Mouse (Mus musculus): ENCODE measurements around the gene Akap8. TPM values are rescaled to one million over a fixed set of nuclear protein-coding genes. Genes with fewer than 3 reads are reported as not detected.

The Akap8 gene
- polyA plus RNA-seq, 1 experiment from 2014 or later, result 114 TPM

DNA sequence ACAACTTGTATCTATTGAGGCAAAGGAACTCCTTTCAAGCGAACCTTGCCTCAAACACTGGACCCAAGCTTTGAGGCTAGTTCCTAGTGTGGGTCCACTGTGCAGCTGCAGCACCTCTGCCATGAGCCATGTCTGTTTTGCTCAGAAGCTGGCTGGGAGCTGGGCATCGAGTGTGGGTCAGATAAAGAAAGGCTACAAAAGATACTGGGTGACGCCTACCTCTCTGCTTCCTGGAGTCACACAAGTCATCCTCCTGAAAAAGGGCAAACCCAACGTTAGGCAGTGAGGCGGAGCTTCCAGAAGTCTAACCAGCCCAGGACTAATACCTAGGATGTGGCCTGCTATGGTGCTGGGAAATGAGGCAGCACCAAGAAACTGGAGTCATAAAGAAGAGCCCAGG lies 7.1 kb downstream of the Akap8 start:
- Histone ChIP-seq H3K36me3 (replicated peaks) (peaks cover 84% of the 10 kb centered on the region), H3K4me1 (peaks cover 10% of the 10 kb centered on the region), H3K27ac (no peak overlapping the region), H3K4me3 (no peak overlapping the region), H3K27me3 (replicated peaks) (no peaks in the 10 kb centered on the region), H3K4me2 (no peak overlapping the region), H3K9me3 (no peaks in the 10 kb centered on the region), H3K9ac (no peak overlapping the region)
- ATAC-seq (replicated peaks), result no peak
- WGBS, result 86% methylated on average over 5 of the region's 5 CpGs

DNA sequence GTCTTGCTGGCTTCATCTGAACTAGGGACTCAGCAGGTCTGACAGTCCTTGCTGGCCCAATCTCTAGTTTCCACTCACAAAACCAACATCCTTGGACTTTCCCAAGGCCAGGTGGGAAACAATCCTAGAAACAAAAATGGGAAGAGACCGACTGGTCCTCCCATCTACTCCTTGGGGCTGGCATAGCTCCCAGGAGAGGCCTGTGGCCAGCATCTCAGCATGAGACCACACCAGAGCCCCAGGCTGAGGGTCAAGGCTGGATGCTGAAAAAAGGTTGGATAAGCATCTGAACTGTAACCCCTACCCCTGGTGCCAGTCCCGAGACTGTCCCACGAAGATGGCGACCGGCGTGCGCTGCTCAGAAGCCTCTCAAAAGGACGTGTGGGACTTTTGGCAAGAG lies 8.2 kb downstream of the Akap8 start:
- no peaks in the 10 kb centered on the region for H3K9me3 ChIP-seq
- H3K4me1 ChIP-seq, result no peaks in the 10 kb centered on the region
- ATAC-seq (replicated peaks), result no peak
- H3K4me3 ChIP-seq, result no peak overlapping the region
- H3K27ac ChIP-seq, result no peak overlapping the region
- peaks cover 93% of the 10 kb centered on the region for H3K36me3 ChIP-seq (replicated peaks)
- no peak overlapping the region for H3K4me2 ChIP-seq
- H3K9ac ChIP-seq, result no peak overlapping the region
- no peaks in the 10 kb centered on the region for H3K27me3 ChIP-seq (replicated peaks)
- 94% methylated on average over 8 of the region's 8 CpGs for WGBS

DNA sequence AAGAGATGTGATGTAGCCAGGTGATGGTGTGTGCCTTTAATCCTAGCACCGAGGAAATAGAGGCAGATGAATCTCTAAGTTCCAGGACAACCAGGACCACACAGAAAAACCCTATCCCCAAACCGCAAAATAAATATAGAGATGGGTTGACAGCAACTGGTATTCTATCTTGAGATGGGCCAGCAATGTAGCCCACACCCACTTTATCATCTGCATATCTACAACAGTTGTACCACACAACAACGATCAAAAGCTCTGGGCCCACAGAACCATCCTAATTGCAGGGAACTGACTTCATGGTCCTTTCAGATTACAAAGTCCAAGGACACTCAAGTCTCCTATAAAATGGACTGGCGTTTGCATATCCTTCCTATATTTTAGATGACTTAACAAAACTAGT lies 13.1 kb downstream of the Akap8 start:
- ATAC-seq (replicated peaks), result no peak
- Histone ChIP-seq H3K4me2 (no peak overlapping the region), H3K4me3 (no peak overlapping the region), H3K27ac (no peak overlapping the region), H3K9me3 (no peaks in the 10 kb centered on the region), H3K4me1 (no peaks in the 10 kb centered on the region), H3K9ac (no peak overlapping the region), H3K36me3 (replicated peaks) (peaks cover 76% of the 10 kb centered on the region), H3K27me3 (replicated peaks) (no peaks in the 10 kb centered on the region)
- WGBS, result 94% methylated on average over 4 of the region's 4 CpGs

DNA sequence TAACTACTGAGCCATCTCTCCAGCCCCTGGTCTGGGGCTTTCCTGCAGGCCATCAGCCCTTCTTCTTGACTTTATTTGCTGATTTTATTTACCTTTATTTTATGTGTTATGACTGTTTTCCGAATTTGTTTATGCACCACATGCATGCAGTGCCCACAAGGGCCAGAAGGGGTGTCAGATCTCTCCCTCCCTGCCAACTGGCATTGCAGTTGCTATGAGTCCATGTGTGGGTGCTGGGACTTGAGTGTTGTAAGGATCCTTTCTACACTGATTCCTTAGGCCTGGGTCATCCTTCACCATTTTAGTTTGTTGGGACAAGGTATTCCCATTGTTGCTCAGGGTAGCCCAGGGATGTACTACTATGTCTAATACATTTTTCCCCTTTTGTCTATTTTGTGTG lies 22.9 kb downstream of the Akap8 start:
- no peak overlapping the region for H3K9ac ChIP-seq
- H3K4me1 ChIP-seq, result no peaks in the 10 kb centered on the region
- H3K4me2 ChIP-seq, result no peak overlapping the region
- ATAC-seq (replicated peaks), result no peak
- H3K36me3 ChIP-seq (replicated peaks), result no peaks in the 10 kb centered on the region
- H3K4me3 ChIP-seq, result no peak overlapping the region
- WGBS, result 80% methylated on average over 1 of the region's 1 CpGs
- no peaks in the 10 kb centered on the region for H3K27me3 ChIP-seq (replicated peaks)
- H3K9me3 ChIP-seq, result no peaks in the 10 kb centered on the region
- H3K27ac ChIP-seq, result no peak overlapping the region

DNA sequence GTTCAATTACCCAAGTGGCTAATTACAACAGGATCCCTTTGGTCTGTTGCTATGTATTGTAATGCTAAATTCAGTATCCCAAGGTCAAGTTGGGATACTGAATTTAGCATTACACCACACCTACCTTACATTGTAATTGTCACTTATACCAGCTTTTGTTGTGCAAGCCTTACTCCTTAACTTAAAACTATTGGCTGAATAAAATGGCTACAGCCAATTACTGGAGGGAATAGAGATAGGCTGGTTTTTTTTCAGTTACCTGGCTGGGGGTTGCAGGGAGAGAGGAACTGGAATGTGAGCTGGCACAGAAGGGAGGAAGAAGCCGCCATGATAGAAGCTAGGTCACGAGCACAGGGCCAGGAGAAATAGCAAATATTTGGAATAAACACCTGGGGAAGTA lies 25.1 kb downstream of the Akap8 start:
- Histone ChIP-seq H3K9ac (no peak overlapping the region), H3K4me1 (no peaks in the 10 kb centered on the region), H3K36me3 (replicated peaks) (no peaks in the 10 kb centered on the region), H3K27ac (no peak overlapping the region), H3K27me3 (replicated peaks) (no peaks in the 10 kb centered on the region), H3K9me3 (no peaks in the 10 kb centered on the region), H3K4me2 (no peak overlapping the region), H3K4me3 (no peak overlapping the region)
- ATAC-seq (replicated peaks), result no peak
- 96% methylated on average over 2 of the region's 2 CpGs for WGBS

DNA sequence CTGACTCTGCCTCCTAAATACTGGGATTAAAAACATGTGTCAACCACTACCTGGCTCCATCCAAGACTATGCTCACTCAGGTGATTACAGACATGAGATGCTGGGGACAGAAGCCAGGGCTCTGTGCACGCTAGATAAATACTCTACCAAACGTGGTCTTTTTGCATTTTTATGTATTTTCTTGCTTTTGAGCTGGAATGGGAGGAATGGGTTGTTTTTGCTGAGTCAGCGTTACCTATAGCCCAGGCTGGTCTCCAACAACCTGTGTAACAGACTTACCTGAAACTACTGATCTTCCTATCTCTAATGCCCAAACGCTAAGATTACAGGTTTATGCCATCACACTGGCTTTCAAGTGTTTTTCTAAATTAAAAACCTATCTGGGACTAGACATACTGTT lies 25.9 kb downstream of the Akap8 start:
- 91% methylated on average over 4 of the region's 4 CpGs for WGBS

DNA sequence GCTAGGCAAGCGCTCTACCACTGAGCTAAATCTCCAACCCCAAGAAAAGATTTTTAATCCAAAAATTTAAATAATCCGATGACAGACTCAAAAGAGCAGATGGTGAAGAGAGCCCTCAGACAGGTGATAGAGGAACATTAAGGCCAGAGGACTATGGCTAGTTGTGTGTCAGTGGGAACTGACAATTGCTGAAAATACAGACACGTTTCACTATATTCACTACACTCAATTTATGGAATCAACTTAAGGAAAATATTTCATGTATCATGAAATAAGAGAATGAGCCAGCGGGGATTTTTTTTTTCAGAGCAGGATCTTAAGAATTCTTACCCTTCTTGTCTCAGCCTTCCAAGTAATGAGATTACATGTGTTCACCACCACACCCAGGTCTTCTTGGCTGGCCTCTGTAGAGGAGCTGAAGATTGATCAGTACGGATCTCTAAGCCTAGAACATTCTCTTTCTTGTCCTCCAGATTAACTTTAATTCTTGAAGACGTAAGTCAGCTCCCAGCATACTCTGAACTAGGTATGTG lies 35.8 kb downstream of the Akap8 start:
- no peak for ATAC-seq (replicated peaks)

More for the DNA sequence above, 25.9 kb downstream of the Akap8 start:
- H3K9ac ChIP-seq, result no peak overlapping the region
- no peaks in the 10 kb centered on the region for H3K9me3 ChIP-seq
- no peak overlapping the region for H3K4me2 ChIP-seq
- H3K27me3 ChIP-seq (replicated peaks), result no peaks in the 10 kb centered on the region
- H3K4me1 ChIP-seq, result no peaks in the 10 kb centered on the region
- no peak overlapping the region for H3K27ac ChIP-seq
- ATAC-seq (replicated peaks), result no peak
- no peaks in the 10 kb centered on the region for H3K36me3 ChIP-seq (replicated peaks)
- H3K4me3 ChIP-seq, result no peak overlapping the region

DNA sequence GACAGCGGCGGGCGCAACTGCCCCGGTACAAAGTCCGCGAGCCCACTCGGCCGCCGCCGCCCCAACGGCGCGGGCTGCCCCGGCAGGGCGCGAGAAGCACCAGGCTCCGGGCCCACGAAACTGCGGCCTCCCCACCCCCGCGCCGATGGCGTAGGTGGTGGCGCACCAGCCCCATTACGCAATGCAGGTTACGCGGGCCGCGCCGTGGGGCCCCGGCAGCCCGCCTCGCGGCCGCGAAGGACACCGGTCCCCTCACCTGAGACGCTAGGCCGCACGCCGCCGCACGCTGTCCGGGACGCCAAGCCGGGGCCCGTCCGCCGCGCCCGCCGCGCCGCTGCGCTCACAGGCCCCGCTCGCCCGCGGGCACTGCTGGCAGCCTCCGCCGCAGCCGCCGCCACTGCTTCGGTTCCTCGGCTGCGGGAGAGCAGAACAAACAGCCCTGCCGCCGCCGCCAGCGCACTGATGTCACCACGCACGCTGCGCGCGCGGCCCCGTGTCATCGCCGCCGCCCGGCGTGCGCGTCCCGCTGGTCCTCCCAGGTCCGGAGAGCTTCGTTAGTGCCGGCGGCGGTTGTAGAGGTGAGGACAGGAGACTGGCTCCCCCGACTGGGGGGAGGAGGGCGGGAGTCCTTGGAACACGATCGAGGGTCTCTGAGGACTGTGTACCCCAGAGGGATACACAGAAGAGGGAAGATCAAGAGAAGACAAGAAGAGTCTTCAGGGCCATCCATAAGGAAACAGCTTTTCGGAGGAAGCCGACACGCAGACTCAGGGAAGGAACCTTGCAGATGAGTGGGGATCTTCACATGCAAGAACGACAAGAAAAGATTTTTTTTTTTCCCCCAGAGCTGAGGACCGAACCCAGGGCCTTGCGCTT lies 36.5 kb downstream of the Akap8 start, which contains the start of gene Brd4:
Gene Brd4, minus strand, starts transcription at position 461 of the 876 bp plus-strand sequence.
- Histone ChIP-seq H3K9ac (peak within 1 kb of the TSS; percentile 99), H3K9me3 (no peaks in the 10 kb centered on the region), H3K4me1 (peaks cover 32% of the 10 kb centered on the region), H3K4me2 (peak within 1 kb of the TSS; percentile 67), H3K27me3 (replicated peaks) (no peaks in the 10 kb centered on the region), H3K27ac (peak within 1 kb of the TSS; percentile 100), H3K4me3 (peak within 1 kb of the TSS; percentile 94), H3K36me3 (replicated peaks) (no peaks in the 10 kb centered on the region)
- ATAC-seq (replicated peaks), result peak; percentile 92
- WGBS, result under 1% methylated on average over 93 of the region's 100 CpGs

More for the DNA sequence above, 35.8 kb downstream of the Akap8 start:
- Histone ChIP-seq H3K4me1 (peaks cover 32% of the 10 kb centered on the region), H3K9me3 (no peaks in the 10 kb centered on the region), H3K27ac (peak overlapping the region; percentile 100), H3K27me3 (replicated peaks) (no peaks in the 10 kb centered on the region), H3K4me2 (peak overlapping the region; percentile 67), H3K9ac (peak overlapping the region; percentile 99), H3K4me3 (peak overlapping the region; percentile 94), H3K36me3 (replicated peaks) (no peaks in the 10 kb centered on the region)
- WGBS, result 43% methylated on average over 6 of the region's 6 CpGs

DNA sequence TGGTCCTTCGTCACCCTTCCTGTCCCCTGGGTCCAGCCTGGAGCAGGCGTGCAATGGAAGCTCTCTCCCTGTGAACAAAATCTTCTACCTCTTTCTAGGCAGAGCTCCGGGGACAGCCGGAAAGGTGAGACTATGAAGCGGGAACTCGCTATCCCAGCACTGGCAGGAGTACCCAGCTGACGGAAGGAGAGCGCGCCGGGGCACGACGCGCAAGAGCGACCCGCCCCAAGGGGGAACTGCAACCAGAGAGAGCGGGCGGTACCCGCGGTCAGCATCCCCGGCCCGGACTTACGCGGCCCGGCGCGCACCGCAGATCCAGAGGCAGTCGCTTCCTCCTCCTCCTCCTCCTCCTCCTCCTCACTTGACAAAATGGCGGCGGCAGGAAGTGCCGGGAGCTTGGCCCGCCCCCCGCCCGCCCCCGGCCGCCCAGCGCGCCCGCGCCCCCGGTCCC lies 37.2 kb downstream of the Akap8 start:
- Histone ChIP-seq H3K4me2 (peak overlapping the region; percentile 67), H3K27me3 (replicated peaks) (no peaks in the 10 kb centered on the region), H3K36me3 (replicated peaks) (no peaks in the 10 kb centered on the region), H3K4me3 (peak overlapping the region; percentile 94), H3K27ac (peak overlapping the region; percentile 100), H3K9me3 (no peaks in the 10 kb centered on the region), H3K9ac (peak overlapping the region; percentile 99), H3K4me1 (peaks cover 36% of the 10 kb centered on the region)
- WGBS, result under 1% methylated on average over 22 of the region's 41 CpGs
- peak; percentile 65 for ATAC-seq (replicated peaks)

DNA sequence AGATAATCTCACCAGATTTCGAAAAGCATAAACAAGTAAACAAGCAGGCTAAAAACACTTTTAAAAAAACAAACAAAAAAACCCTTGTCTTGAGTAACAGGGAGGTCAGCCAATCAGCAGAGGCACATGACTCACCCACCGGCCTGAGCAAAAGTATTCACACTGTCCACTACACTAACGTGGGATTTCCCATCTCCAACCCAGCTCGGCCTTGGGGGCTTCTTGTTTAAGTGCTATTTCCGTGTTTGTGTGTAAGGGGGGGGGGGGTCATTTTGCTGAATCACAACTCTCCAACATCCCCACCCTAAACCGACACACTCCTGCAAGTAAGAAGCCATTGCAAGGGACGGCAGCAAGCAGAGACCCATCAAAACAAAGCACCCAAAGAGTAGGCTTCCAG lies 37.7 kb downstream of the Akap8 start:
- peak overlapping the region; percentile 94 for H3K4me3 ChIP-seq
- H3K4me2 ChIP-seq, result peak overlapping the region; percentile 67
- no peaks in the 10 kb centered on the region for H3K36me3 ChIP-seq (replicated peaks)
- H3K4me1 ChIP-seq, result peaks cover 37% of the 10 kb centered on the region
- peak overlapping the region; percentile 100 for H3K27ac ChIP-seq
- H3K9me3 ChIP-seq, result no peaks in the 10 kb centered on the region
- ATAC-seq (replicated peaks), result peak; percentile 4
- H3K9ac ChIP-seq, result peak overlapping the region; percentile 99
- 8% methylated on average over 7 of the region's 7 CpGs for WGBS
- H3K27me3 ChIP-seq (replicated peaks), result no peaks in the 10 kb centered on the region

DNA sequence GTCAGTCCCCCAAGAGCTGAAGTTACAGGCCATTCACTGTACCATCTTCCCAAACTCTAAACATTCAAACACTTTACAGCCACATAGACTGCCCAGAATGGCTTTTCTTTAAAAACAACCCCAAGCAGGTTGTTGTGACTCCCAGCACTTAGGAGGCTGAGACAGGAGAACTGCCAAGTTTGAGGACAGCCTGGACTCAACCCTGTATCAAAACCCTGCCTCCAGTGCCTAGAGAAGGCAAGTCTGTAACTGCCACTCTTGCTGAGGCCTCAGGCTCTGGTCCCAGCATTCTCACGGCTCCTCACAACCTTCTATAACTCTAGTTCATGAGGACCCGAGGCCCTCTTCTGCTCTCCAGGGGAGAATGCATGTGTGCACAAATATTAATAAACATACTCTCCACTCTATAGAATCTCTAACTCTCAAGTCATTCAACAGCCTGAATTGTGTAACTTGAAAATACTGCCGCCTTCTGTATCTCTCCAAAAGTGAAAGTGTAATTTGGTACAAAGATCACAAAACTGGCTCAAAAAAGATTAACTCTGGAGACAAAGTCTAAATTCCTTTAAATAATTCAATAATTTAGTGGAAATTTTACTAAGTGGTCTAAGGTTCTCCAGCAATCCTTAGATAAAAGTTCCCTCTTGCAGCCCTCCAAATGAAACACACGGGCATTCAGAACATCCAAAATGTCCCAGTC lies 39.3 kb downstream of the Akap8 start:
- 81% methylated on average over 4 of the region's 4 CpGs for WGBS
- ATAC-seq (replicated peaks), result no peak
- no peak overlapping the region for H3K4me2 ChIP-seq

DNA sequence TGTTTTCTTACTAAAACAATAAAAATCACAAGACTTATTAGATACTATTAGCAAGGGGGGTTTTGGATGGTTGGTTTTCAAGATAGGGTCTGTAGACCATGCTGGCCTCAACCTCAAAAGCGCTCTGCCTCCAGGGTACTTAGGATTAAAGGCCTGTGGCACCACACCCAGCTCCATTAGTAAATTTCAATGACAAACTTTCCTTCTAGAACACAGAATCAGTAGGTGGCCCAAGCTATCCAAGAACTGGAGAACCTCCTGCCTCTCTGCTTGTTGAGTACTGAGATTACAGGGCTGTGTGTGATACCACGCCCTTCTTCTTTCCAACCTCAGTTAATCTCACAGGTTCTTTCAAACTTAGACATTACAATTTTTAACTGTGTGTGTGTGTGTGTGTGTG lies 39.9 kb downstream of the Akap8 start:
- Histone ChIP-seq H3K9ac (no peak overlapping the region), H3K27ac (no peak overlapping the region), H3K9me3 (no peaks in the 10 kb centered on the region), H3K4me3 (no peak overlapping the region), H3K27me3 (replicated peaks) (no peaks in the 10 kb centered on the region), H3K4me2 (no peak overlapping the region), H3K36me3 (replicated peaks) (no peaks in the 10 kb centered on the region), H3K4me1 (peaks cover 36% of the 10 kb centered on the region)
- ATAC-seq (replicated peaks), result no peak
- 99% methylated on average over 2 of the region's 2 CpGs for WGBS

More for the DNA sequence above, 39.3 kb downstream of the Akap8 start:
- no peaks in the 10 kb centered on the region for H3K27me3 ChIP-seq (replicated peaks)
- H3K4me1 ChIP-seq, result peaks cover 37% of the 10 kb centered on the region
- no peak overlapping the region for H3K27ac ChIP-seq
- H3K9ac ChIP-seq, result no peak overlapping the region
- no peaks in the 10 kb centered on the region for H3K36me3 ChIP-seq (replicated peaks)
- no peak overlapping the region for H3K4me3 ChIP-seq
- no peaks in the 10 kb centered on the region for H3K9me3 ChIP-seq
